Mouse (Mus musculus): Measurements from ENCODE around the gene Katnbl1. TPM values are rescaled to one million over a fixed set of nuclear protein-coding genes. Genes with fewer than 3 reads are reported as not detected.

Gene Katnbl1
- polyA plus RNA-seq, 1 experiment from 2014 or later, result 47.7 TPM

Other genes with a start within 250 kb of the Katnbl1 start
- gene Olfr1316, start 244.2 kb upstream of the Katnbl1 start, polyA plus RNA-seq (2014; fragmentation: Nextera tagmentation; extraction: Ambion mirVana), result not detected in 2 replicates
- gene Olfr1317, start 238.9 kb upstream of the Katnbl1 start, polyA plus RNA-seq (2014; fragmentation: Nextera tagmentation; extraction: Ambion mirVana), result not detected in 2 replicates
- gene Olfr1318, start 225.0 kb upstream of the Katnbl1 start, polyA plus RNA-seq (2014; fragmentation: Nextera tagmentation; extraction: Ambion mirVana), result not detected in 2 replicates
- 23.0 and 26.4 TPM in 2 replicates for gene Lpcat4, start 139.7 kb upstream of the Katnbl1 start, polyA plus RNA-seq (2014; fragmentation: Nextera tagmentation; extraction: Ambion mirVana)
- not detected in 2 replicates for gene Nutm1, start 119.9 kb upstream of the Katnbl1 start, polyA plus RNA-seq (2014; fragmentation: Nextera tagmentation; extraction: Ambion mirVana)
- gene Nop10, start 117.3 kb upstream of the Katnbl1 start, polyA plus RNA-seq (2014; fragmentation: Nextera tagmentation; extraction: Ambion mirVana), result 197 and 199 TPM in 2 replicates
- 18.9 and 19.9 TPM in 2 replicates for gene Slc12a6, start 113.4 kb upstream of the Katnbl1 start, polyA plus RNA-seq (2014; fragmentation: Nextera tagmentation; extraction: Ambion mirVana)
- gene Gm21985, start 112.9 kb upstream of the Katnbl1 start, polyA plus RNA-seq (2014; fragmentation: Nextera tagmentation; extraction: Ambion mirVana), result not detected in 2 replicates
- gene Emc4, start 11.2 kb upstream of the Katnbl1 start, polyA plus RNA-seq (2014; fragmentation: Nextera tagmentation; extraction: Ambion mirVana), result 90.8 and 98.1 TPM in 2 replicates
- 17.5 and 19.4 TPM in 2 replicates for gene Emc7, start 75.8 kb downstream of the Katnbl1 start, polyA plus RNA-seq (2014; fragmentation: Nextera tagmentation; extraction: Ambion mirVana)
- gene Chrm5, start 101.6 kb downstream of the Katnbl1 start, polyA plus RNA-seq (2014; fragmentation: Nextera tagmentation; extraction: Ambion mirVana), result 0.36 TPM in 1 of 2 replicates, not detected in the other
- 7.1 and 8.0 TPM in 2 replicates for gene Aven, start 113.8 kb downstream of the Katnbl1 start, polyA plus RNA-seq (2014; fragmentation: Nextera tagmentation; extraction: Ambion mirVana)